Mouse (Mus musculus) CD4-positive helper T cell, adult 2 months (primary cell): ENCODE measurements at regions not wholly inside any gene's neighbourhood (a gene's known extent, or its start where the extent isn't known, plus 50 kb on each side); places are given as distances from the start of the nearest gene placed in this dataset.

Experiments used
- DNase-seq: peaks from one replicate; pipeline ENCODE4 v3.0.0-alpha.2; 2012; ENCODE audit warnings: low read depth, missing footprints, low spot score

- DNase-seq = no peak
Measured at GRCm38 (mm10) chr4:72688842-72689241, 163.6 kb downstream of the Aldoart1 start.

- DNase-seq = no peak
Measured at GRCm38 (mm10) chr4:72674006-72674405, 178.4 kb downstream of the Aldoart1 start.

GRCm38 (mm10) chr4:72671652-72672411, 180.6 kb downstream of the Aldoart1 start:
- DNase-seq = no peak

DNA sequence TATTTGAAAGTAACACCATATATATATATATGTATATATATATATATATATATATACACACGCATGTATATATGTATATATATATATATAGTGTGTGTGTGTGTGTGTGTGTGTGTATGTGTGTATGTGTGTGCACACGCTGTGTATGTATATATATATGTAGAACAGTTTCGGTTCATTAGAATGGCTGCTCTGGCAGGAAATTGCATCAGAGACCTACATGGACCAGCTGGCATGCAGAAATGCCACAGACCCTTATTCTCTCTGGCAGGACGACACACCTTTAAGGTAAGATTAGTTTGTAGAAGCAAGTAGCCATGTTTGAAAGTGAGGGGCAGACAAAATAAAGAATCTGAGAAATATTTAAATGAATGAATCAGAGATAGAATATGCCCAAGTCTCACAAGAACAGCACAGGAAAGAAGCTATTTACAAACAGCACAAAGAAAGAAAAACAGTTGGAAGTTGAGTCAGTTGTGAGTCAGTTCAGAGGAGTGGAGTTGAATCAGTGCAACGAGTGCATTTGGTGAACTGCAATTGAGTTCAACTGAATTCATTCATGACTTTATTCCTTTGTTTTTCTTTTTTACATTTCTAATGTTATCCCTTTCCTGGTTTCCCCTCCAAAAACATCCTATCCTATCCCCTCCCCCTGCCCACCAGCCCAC, 182.5 kb downstream of the Aldoart1 start:
- no peak for DNase-seq

GRCm38 (mm10) chr4:72664379-72664778, 188.1 kb downstream of the Aldoart1 start:
- DNase-seq = no peak

DNA sequence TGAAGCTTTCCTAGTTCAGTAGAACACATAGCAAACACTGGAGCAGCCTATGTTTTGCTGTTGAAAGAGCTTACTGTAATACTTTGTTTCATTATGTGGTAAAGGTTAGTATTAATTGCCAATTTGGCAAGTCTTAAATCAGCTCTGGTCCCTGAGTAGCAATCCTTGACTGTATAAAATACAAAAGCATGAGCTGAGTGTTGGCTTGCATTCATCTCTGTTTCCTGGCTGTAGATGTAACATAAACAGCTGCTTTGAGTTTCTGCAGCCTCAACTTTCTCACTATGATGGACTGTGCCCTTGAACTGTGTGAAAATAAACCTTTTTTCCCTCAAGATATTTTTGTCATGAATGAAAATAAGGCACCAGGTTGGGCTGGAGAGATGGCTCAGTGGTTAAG, 190.0 kb downstream of the Aldoart1 start:
- DNase-seq = no peak

- no peak for DNase-seq
Measured at GRCm38 (mm10) chr4:72656206-72656605, 196.2 kb downstream of the Aldoart1 start.

DNA sequence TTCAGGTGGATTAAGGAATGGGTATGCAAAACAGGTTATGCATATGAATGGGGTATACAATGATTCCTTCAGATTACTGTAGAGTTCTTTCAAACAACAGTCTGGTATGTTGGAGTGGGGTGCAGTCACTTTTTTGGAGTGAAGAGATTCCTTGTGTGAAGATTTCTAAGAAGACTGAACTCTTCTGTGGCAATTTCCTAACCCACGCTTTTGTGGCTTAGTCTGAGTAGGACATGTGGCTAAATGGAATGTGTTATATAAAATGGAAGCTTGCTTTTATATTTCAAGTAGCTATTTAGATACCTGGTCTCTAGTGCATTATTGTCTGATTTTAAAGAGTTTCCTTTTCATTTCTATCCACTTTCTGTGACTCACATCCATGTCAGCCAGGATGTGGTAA, 205.3 kb downstream of the Aldoart1 start:
- DNase-seq = no peak

GRCm38 (mm10) chr4:72629416-72629815, 223.0 kb downstream of the Aldoart1 start:
- DNase-seq = no peak

DNA sequence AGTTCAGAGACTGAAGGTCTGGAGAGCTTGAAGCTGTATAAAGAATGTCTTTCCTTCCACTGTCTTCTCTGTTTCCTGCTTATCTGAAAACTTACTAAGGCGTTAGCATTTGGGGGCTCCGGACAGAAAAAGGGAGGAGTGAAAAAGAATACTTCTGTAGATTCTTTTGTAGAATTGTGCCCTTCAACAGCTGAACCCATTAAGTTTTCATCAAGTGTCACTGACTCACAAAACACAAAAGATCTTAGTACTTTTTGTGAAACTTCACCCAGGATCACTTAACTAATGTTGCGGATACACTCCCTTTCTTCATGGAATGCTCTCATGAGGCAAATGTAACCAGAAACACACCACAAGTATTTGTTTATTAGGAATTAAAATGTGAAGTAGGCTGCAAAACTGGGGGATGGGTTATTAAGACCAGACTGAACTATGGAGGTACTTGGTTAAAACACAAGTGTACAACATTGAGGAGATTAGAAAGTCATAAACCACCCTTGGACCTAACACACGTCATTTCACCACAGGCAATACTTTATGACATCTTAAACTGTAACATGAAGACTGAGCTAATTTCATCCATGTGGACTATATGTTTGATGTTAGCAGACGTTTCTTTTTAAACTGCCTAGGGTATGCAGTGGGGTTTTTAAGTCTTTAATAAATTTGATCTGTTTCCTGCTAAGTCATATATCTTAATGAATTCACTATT, 225.1 kb downstream of the Aldoart1 start:
- no peak for DNase-seq

DNA sequence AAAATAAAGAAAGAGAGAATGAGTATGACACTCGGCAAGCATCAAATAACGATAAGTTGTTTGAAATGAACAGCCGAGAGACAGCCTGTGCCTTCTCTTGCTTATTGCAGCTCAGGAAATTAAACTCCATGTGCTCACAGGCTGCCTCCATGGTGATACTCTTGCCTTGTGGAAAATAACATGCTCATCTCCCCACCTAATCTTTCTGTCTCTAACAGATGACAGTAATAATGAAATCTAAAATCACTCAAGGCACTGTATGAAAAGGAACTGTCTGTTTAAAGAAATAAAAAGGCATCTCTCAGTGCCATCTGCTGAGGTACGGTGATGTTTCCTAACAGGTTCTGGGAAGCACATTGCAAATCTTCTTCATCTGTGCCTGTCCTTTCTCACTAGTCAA, 247.3 kb downstream of the Aldoart1 start:
- no peak for DNase-seq

GRCm38 (mm10) chr4:72595494-72595893, 256.9 kb downstream of the Aldoart1 start:
- DNase-seq = no peak

DNA sequence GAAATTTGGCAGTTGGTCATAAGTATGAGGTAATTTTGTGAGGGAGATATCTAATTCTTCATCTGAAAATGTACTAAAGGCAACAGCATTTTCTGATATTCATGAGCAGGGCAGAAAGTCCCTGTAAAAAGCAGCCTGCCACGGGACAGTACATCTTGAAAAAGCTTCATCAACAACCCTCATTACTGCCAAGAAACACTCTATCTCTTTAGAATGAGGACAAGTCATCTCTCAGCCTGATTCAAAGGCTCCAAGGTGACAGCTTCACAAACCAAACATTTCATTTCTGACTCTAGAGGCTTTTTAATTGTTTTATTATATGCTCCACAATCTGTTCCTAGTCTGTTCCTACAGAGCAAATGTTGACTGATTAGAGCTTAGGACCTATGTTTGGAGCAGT, 260.3 kb downstream of the Aldoart1 start:
- no peak for DNase-seq

- no peak for DNase-seq
Measured at GRCm38 (mm10) chr4:72574946-72575345, 277.5 kb downstream of the Aldoart1 start.

DNA sequence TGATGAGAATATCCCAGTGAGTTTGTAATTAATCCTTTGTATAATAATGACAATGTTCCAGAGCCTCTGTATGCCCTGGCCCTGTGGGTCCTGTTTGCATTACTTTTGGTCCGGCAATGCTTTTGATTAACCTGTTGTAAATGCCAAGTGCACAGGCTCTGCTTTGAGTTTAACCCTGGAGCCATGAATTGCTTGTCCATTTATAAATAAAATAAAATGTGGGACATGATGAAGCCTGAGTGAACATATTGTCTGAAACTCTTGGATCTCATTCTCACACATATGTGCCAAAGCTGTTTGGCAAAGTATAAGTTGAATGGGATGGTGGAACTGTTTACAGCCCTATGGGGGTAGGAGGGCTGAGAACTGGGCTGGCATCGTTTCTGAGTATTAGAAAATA, 280.5 kb downstream of the Aldoart1 start:
- no peak for DNase-seq

DNA sequence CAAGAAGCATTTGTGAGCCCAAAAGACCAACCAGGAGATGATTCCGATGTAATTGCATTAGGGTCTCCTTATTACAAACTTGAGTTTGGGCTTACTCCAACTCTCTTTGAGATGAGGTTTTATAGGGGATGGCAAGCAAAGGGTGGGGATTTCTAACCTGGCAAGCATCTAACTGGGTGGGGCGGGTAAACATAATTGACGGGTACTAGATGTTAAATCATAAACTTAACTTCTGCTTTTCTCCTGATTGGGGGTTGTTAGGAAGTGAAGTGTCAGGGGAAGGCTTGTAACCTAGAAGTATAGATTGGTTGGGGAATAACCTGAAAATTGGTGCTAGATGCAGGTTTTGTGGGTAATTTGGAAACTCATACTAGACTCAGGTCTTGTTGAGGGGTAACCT, 287.2 kb downstream of the Aldoart1 start:
- DNase-seq = no peak

DNA sequence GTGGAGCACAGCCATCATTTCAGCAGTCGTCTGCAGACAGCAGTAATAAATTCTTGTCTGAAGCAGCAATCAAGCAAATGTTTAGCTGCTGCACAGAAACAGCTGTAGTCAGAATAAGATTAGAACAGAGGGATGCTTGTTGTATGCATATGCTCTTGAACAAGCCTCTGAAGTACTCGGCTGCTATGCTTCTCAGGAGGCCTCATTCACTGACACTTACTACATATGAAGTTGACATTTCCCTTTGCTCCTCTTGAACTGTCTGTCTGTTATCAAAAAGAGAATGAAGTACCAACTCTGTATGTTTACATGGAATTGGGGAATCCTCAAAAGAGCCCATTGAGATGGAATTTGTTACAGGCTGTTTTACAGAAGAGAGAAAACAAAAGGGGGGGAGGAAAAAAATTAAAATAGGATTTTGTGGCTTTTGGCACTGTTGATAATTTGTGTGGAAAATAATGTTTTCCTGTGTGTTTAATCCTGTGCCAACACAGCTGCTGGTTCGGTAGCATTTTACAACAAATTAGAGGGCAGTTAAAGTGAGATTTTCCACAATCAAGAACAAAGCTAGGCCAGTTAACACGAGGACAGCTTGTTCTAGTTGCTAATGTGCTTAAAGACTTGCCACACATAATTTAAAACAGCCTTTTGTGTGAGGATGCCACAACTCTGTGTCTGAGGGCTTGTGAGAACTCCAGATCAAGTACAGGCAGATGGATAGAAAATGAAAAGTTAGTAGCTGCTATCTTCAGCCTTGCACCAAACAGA, 289.3 kb downstream of the Aldoart1 start:
- DNase-seq = no peak

- DNase-seq = no peak
Measured at GRCm38 (mm10) chr4:72554276-72554675, 298.2 kb downstream of the Aldoart1 start.

DNA sequence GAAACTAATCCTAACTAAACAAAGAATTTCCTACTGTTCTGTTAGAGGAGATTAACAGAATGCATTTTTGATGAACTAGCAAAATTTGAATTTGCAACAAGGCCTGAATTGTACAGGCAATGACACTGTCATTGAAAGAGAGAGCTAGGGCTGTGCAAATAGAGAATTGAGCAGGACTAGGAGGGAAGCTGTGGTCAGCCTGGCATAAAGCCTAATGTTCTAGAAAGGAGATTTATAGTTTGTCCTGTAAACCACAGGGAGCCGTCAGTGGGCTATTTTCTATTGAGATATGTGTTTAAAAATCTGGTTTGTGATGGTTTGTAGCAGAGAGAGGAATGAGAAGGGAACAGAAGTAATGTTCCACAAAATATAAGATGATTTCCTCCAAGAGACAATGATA, 317.9 kb downstream of the Aldoart1 start:
- no peak for DNase-seq

DNA sequence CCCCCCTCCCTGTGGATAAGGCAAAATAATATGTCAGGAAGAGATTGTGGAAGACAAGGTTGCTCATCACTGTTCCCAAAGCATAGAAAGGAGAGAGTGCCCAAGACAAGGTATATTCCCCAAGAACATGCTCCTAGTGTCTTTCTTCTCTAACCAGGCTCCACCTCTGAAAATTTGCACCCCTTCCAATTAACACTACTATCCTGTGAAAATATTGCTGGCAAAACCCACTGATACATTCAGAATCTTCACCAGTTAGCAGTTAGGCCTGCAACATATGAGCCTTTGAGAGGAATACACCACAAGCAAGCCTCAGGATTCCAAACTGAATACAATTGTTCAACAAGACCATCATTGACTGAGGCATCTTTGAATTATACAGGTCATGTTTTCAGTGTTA, 323.9 kb upstream of the Tle1 start:
- no peak for DNase-seq

DNA sequence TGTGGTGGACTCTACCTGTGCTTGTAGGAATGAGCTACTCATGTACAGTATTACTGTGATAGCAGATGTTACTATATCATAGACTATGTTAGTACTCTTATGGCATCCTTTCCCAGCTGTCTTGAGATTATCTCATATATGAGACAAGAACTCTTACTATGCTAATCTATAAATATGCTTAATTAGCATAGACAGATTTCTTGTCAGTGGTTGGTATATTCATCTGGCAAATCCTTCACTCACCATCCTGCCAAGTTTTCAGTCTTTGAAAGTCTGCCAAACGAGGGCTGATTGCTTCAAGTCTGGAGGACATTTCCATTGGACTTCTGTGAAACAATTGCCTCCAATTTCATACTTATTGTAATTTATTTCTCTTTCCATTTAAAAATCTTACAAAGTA, 323.4 kb upstream of the Tle1 start:
- DNase-seq = no peak

GRCm38 (mm10) chr4:72511220-72511619, 310.5 kb upstream of the Tle1 start:
- DNase-seq = no peak
